ENCODE assay signal across 12 mouse cellular contexts in the genomic region with DNA sequence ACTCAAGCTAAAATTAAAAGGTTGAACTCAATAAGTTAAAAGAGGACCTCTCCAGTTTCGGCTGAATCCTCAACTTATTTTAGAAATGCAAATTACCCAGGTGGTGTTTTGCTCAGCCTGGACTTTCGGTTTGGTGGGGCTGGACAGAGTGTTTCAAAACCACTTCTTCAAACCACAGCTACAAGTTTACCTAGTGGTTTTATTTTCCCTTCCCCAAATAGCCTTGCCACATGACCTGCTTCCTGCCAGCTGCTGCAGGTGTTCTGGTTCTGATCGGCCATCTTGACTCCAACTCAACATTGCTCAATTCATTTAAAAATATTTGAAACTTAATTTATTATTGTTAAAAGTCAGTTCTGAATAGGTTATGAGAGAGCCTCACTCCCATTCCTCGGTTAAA.
DNase-seq lines count a peak whose midpoint lies in the region; ATAC-seq and TF ChIP-seq lines count a peak whose summit lies in the region.
"Had no signal": no experiment of that assay in that cellular context is flagged by ENCODE, and none has a peak within 500 bp of the region (broad histone marks: within the 10 kb centered on the region; RNA-seq: fewer than 3 reads in every experiment).

No protein-coding gene starts in this region.

- H3K4me2 ChIP-seq in liver, postnatal 0 days (ENCODE audit: low read depth, low read length): no peak overlapping the region
- no peak overlapping the region for H3K4me2 ChIP-seq in liver, embryonic 11.5 days
- no peak overlapping the region for H3K4me2 ChIP-seq in intestine, embryonic 16.5 days (ENCODE audit: low read depth, low read length)
- H3K4me2 ChIP-seq: lung, embryonic 14.5 days had no signal

- peak overlapping the region; percentile 37; the same call in 1 of the 2 replicates for H3K4me3 ChIP-seq in liver, postnatal 0 days (ENCODE audit: low read depth, low read length)
- no peak overlapping the region for H3K4me3 ChIP-seq in liver, embryonic 11.5 days (ENCODE audit: low read depth, low read length)
- no peak overlapping the region for H3K4me3 ChIP-seq in intestine, embryonic 16.5 days (ENCODE audit: low read length)

- no peaks in the 10 kb centered on the region for H3K9me3 ChIP-seq in liver, postnatal 0 days (ENCODE audit: low read length)
- H3K9me3 ChIP-seq in liver, embryonic 11.5 days (ENCODE audit: control insufficient read depth, low read length): no peaks in the 10 kb centered on the region
- no peaks in the 10 kb centered on the region for H3K9me3 ChIP-seq in intestine, embryonic 16.5 days (ENCODE audit: control insufficient read depth, low read length)

- WGBS in liver, postnatal 0 days (ENCODE audit: insufficient replicate concordance): 33% methylated on average over 4 of the region's 4 CpGs
- WGBS in liver, embryonic 11.5 days: 52% methylated on average over 4 of the region's 4 CpGs
- WGBS in intestine, embryonic 16.5 days: 77% methylated on average over 4 of the region's 4 CpGs

- no peak for TF ChIP-seq CTCF in liver, postnatal 0 days (IDR thresholded peaks at IDR 0.05; ENCODE audit: low read depth)

- no peaks in the 10 kb centered on the region for H3K36me3 ChIP-seq in liver, postnatal 0 days (replicated peaks; ENCODE audit: insufficient read depth, low read length)
- H3K36me3 ChIP-seq in liver, embryonic 11.5 days (ENCODE audit: control insufficient read depth, insufficient read depth, low read length): no peaks in the 10 kb centered on the region
- no peaks in the 10 kb centered on the region for H3K36me3 ChIP-seq in intestine, embryonic 16.5 days (ENCODE audit: control insufficient read depth, insufficient read depth, low read length)

- no peak for DNase-seq in liver, postnatal 0 days
- DNase-seq in liver, embryonic 11.5 days (ENCODE audit: low spot score): no peak
- peak; percentile 40 for DNase-seq in brain, adult 2 months (ENCODE audit: low read depth, low spot score)
- peak; percentile 65 for DNase-seq in thymus, postnatal 14 days
- DNase-seq in layer of hippocampus, postnatal 25 days (ENCODE audit: extremely low spot score in 1 of 2, low spot score in 1 of 2): no peak
- DNase-seq: adrenal gland, postnatal 14 days; cerebellum, adult 8-10 months; kidney, adult 8-10 months; lung, embryonic 14.5 days had no signal

- H3K9ac ChIP-seq in liver, postnatal 0 days (replicated peaks): no peak overlapping the region
- no peak overlapping the region for H3K9ac ChIP-seq in liver, embryonic 11.5 days (ENCODE audit: low read depth, low read length)
- H3K9ac ChIP-seq in intestine, embryonic 16.5 days (ENCODE audit: low read depth, low read length): no peak overlapping the region
- H3K9ac ChIP-seq: lung, embryonic 14.5 days had no signal

- ATAC-seq in liver, postnatal 0 days: peak; percentile 74
- no peak for ATAC-seq in liver, embryonic 11.5 days (replicated peaks; ENCODE audit: low FRiP score)
- peak; percentile 77 for ATAC-seq in monocyte, adult 5-6 weeks (replicated peaks; ENCODE audit: insufficient number of reproducible peaks, low FRiP score, low TSS enrichment, poor library complexity, severe bottlenecking)
- ATAC-seq in intestine, embryonic 16.5 days: no peak
- ATAC-seq in cerebellum, adult (ENCODE audit: insufficient number of reproducible peaks, low FRiP score, low TSS enrichment): no peak

- TF ChIP-seq EP300 in liver, postnatal 0 days (IDR thresholded peaks at IDR 0.05; ENCODE audit: low read depth): peak; percentile 59; the same call in 1 of the 2 replicates

- no peaks in the 10 kb centered on the region for H3K27me3 ChIP-seq in liver, postnatal 0 days (ENCODE audit: insufficient read depth, low read length)
- no peaks in the 10 kb centered on the region for H3K27me3 ChIP-seq in liver, embryonic 11.5 days (replicated peaks; ENCODE audit: control insufficient read depth, insufficient read depth, low read length)
- H3K27me3 ChIP-seq in intestine, embryonic 16.5 days (replicated peaks; ENCODE audit: control insufficient read depth, insufficient read depth, low read length): no peaks in the 10 kb centered on the region

- no peak overlapping the region; the same call in 1 of the 2 replicates for H3K27ac ChIP-seq in liver, postnatal 0 days (ENCODE audit: low read depth)
- no peak overlapping the region for H3K27ac ChIP-seq in liver, embryonic 11.5 days (ENCODE audit: low read depth, low read length)
- H3K27ac ChIP-seq in intestine, embryonic 16.5 days (ENCODE audit: low read length): no peak overlapping the region

- no peaks in the 10 kb centered on the region for H3K4me1 ChIP-seq in liver, postnatal 0 days (ENCODE audit: insufficient read depth)
- no peaks in the 10 kb centered on the region for H3K4me1 ChIP-seq in liver, embryonic 11.5 days (replicated peaks; ENCODE audit: control insufficient read depth, insufficient read depth, low read length)
- no peaks in the 10 kb centered on the region for H3K4me1 ChIP-seq in intestine, embryonic 16.5 days (ENCODE audit: control insufficient read depth, insufficient read depth, low read length)

Comparison
In these comparisons a context has a peak if more than half of its experiments do, and no peak if none do; other contexts are left out.
1. ATAC-seq: peak in liver, postnatal 0 days (single experiment) and monocyte, adult 5-6 weeks (single experiment); none in liver, embryonic 11.5 days (single experiment), intestine, embryonic 16.5 days (single experiment) and cerebellum, adult (single experiment).
2. DNase-seq: peak in brain, adult 2 months (single experiment) and thymus, postnatal 14 days (single experiment); none in liver, postnatal 0 days (single experiment), liver, embryonic 11.5 days (single experiment) and layer of hippocampus, postnatal 25 days (0 of 2).